Mouse (Mus musculus) stomach, embryonic 14.5 days (tissue): ENCODE data around the gene Cryba4. TPM values are rescaled to one million over a fixed set of nuclear protein-coding genes. Genes with fewer than 3 reads are reported as not detected.

Source experiments
- ATAC-seq: fragments of 200-750 bp; cut with Nextera tagmentation; 2 replicates; pipeline ENCODE4 v1.8.0; 2017; ENCODE audit warnings: low read depth, moderate TSS enrichment; ENCODE audit not compliant: insufficient number of reproducible peaks, insufficient read depth, low FRiP score
- H3K27ac ChIP-seq: fragments of 300-500 bp; sonication (generic); 2 replicates; pipeline ENCODE4 v1.5.1; 2014; ENCODE audit warnings: mild to moderate bottlenecking, low read length, moderate library complexity, mixed read lengths
- H3K27me3 ChIP-seq: fragments of 300-500 bp; sonication (generic); 2 replicates; pipeline ENCODE4 v1.6.1; 2014; ENCODE audit warnings: low read length, control low read depth, mixed read lengths; ENCODE audit not compliant: control insufficient read depth, insufficient read depth
- H3K36me3 ChIP-seq: fragments of 300-500 bp; sonication (generic); 2 replicates; pipeline ENCODE4 v1.6.1; 2014; ENCODE audit warnings: mild to moderate bottlenecking, control low read depth, low read length, moderate library complexity, mixed read lengths; ENCODE audit not compliant: control insufficient read depth, insufficient read depth
- H3K4me1 ChIP-seq: fragments of 300-500 bp; sonication (generic); 2 replicates; pipeline ENCODE4 v1.6.1; 2014; ENCODE audit warnings: low read length, control low read depth, mixed read lengths; ENCODE audit not compliant: control insufficient read depth, insufficient read depth
- H3K4me2 ChIP-seq: fragments of 300-500 bp; sonication (generic); replicated peaks from 2 replicates; pipeline ENCODE4 v1.6.1; 2014; ENCODE audit warnings: low read depth, low read length, control low read depth
- H3K4me3 ChIP-seq: fragments of 300-500 bp; sonication (generic); 2 replicates; pipeline ENCODE4 v1.5.1; 2014; ENCODE audit warnings: low read depth, low read length, control low read depth
- H3K9ac ChIP-seq: fragments of 300-500 bp; sonication (generic); replicated peaks from 2 replicates; pipeline ENCODE4 v1.6.1; 2014; ENCODE audit warnings: low read depth, mild to moderate bottlenecking, control low read depth, low read length, moderate library complexity, mixed read lengths
- H3K9me3 ChIP-seq: fragments of 300-500 bp; sonication (generic); 2 replicates; pipeline ENCODE4 v1.6.1; 2016; ENCODE audit warnings: low read depth, low read length, control low read depth; ENCODE audit not compliant: control insufficient read depth
- WGBS: fragments of 180-500 bp; shearing (Covaris S2); extraction: QIAGEN DNeasy Blood & Tissue Kit; methylation state at CpG from one replicate; pipeline ENCODE4 v1.1.7; 2014; 5-methylcytosine and 5-hydroxymethylcytosine counted together
- polyA plus RNA-seq: library from polyadenylated mRNA; unstranded; fragments of >200 nt; fragmentation: Nextera tagmentation; extraction: Ambion mirVana; gene quantifications from 2 replicates; pipeline ENCODE4 v1.2.1, GENCODE M21; 2014

Cryba4 gene
- polyA plus RNA-seq, 1 experiment from 2014 or later: 2.6 TPM

DNA sequence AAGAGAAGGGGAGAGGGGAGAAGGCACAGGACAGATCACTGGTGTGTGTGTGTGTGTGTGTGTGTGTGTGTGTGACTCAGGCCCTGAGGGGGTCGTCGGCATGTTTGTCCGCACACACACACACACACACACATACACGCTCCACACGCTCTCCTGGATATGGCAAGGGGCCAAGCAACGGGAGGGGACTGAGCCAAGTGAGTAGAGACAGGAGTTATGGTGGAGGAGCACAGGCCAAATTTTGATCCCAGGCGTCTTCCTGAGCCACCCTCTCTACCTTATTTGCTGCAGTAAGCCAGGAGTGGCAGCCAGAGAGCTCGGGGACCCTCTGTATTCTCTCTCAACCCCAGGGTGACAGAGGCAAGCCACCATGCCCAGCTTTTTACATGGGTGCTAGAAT, 36.9 kb upstream of the Cryba4 start:
- no peak overlapping the region for H3K9ac ChIP-seq
- no peaks in the 10 kb centered on the region for H3K36me3 ChIP-seq
- 42% methylated on average over 8 of the region's 8 CpGs for WGBS
- no peak for ATAC-seq
- no peaks in the 10 kb centered on the region for H3K9me3 ChIP-seq
- peaks cover 7% of the 10 kb centered on the region for H3K4me1 ChIP-seq
- H3K4me3 ChIP-seq: no peak overlapping the region
- no peaks in the 10 kb centered on the region for H3K27me3 ChIP-seq
- no peak overlapping the region for H3K4me2 ChIP-seq
- H3K27ac ChIP-seq: no peak overlapping the region

DNA sequence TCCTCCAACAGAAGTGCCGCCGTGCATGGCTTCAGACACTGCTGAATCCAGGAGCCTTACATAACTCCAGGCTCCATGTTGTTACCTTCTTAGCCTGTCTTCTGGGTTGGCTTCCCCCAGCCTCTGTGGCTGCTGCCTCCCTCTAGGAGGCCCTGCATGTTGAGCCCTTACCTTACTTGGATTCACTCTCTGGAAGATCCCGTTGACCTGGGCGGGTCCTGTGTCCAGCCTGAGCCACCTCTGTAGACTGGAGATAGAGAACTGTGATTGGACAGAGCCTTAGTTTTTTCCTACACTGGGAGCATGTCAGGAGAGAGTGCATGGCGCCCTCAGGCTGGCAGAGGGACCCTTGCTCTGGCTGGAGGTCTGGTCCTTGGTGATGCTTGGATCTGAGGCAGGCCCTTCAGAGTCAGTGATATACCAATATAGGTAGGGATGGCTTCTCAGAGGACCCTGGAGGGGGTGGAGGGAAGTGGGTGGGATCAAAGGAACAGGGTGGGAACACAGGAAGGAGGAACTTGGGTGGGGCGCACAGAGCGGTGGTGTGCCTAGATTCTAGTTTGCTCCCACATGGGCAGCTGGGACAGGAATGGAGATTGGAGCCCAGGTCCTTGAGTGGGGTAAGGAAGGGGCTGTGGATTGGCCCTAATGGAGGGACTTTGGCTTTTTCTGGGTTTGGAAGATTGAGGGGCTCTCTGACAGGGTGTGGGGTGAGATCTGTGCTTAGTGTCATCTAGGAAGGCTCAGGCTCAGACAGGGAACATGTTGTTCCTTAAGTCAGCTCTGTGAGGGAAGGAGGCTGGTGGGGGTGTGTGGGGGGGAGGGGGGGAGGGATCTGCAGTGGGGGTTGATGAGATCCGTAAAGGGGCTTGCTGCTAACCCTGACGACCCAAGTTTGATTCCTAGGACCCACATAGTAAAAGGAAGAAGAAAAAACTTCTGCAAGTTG, 36.1 kb upstream of the Cryba4 start:
- no peak for ATAC-seq
- Histone ChIP-seq H3K4me3 (no peak overlapping the region), H3K36me3 (no peaks in the 10 kb centered on the region), H3K9me3 (no peaks in the 10 kb centered on the region), H3K9ac (no peak overlapping the region), H3K4me2 (no peak overlapping the region), H3K27me3 (no peaks in the 10 kb centered on the region), H3K4me1 (peaks cover 7% of the 10 kb centered on the region), H3K27ac (no peak overlapping the region)
- WGBS: 69% methylated on average over 9 of the region's 9 CpGs

DNA sequence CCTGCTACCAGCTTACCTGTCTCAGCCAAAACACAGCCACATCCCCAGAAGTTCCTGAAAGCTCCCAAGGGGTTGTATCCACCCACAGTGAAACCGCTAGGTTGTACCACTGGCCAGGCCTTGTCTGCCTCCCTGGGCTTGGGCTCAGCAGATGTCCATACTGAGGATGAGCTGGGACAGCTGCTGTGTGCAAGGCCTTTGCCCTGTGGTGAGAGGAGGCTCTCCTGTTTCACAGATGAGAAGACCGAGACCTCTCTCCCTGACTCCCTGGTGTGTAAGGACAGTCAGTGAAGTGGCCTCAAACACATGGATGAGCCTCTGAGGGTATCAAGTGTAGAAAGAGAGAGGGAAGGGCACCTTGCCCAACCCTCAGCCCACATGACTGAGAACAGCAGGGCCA, 35.3 kb upstream of the Cryba4 start:
- Histone ChIP-seq H3K36me3 (no peaks in the 10 kb centered on the region), H3K27ac (no peak overlapping the region), H3K4me1 (peaks cover 7% of the 10 kb centered on the region), H3K4me3 (no peak overlapping the region), H3K4me2 (no peak overlapping the region), H3K27me3 (no peaks in the 10 kb centered on the region), H3K9ac (no peak overlapping the region), H3K9me3 (no peaks in the 10 kb centered on the region)
- ATAC-seq: no peak
- 84% methylated on average over 2 of the region's 2 CpGs for WGBS

DNA sequence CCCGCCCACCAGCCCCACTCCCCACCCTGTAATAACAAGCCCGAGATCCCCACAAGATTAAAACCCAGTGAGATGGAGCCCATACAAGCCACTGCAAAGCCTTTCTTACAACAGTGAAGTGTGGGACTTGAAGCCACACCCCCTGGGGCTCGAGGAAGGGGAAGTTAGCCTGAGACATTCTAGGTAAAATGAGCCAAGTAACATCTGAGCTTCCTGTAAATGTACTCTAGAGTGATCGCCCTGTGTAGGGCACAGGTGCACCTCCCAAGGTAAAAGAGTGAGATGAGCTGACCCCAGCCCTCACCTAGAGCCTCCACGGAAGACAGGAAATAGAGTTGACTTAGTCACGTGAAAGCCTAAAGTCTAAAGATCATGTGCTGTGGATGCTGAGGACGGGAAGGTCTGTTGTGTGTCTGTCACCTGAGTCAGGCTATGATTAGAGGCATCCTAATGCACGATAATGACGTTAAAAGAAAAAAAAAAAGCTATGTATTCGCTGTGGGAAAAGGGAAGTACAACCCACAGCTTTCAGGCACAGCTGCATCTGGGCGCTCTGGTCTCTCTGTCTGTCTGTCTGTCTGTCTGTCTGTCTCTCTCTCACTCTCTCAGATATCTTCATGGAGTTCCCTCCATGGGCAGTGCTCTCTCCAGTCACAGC, 34.8 kb upstream of the Cryba4 start:
- H3K27me3 ChIP-seq: no peaks in the 10 kb centered on the region
- no peak overlapping the region for H3K9ac ChIP-seq
- no peaks in the 10 kb centered on the region for H3K36me3 ChIP-seq
- H3K9me3 ChIP-seq: no peaks in the 10 kb centered on the region
- no peak overlapping the region for H3K27ac ChIP-seq
- peaks cover 7% of the 10 kb centered on the region for H3K4me1 ChIP-seq
- H3K4me2 ChIP-seq: no peak overlapping the region
- 72% methylated on average over 11 of the region's 11 CpGs for WGBS
- H3K4me3 ChIP-seq: no peak overlapping the region
- no peak for ATAC-seq

DNA sequence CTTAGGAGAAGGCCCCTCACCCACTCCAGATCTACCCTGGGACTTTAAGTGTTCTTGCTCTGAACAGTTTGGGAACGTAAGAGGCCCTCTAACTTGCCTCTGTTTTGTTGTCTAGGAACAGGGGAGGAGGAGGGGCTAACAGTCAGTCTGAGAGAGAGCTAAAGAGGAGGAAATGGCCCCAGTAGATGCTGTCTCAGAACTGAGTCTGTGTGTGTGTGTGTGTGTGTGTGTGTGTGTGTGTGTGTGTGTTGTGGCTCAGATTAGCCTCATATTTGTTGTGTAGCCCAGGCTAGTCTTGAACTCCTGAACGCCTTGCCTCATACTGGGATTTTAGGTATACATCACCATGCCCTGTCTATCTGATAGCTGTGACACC, 34.3 kb upstream of the Cryba4 start:
- H3K4me3 ChIP-seq: no peak overlapping the region
- H3K27me3 ChIP-seq: no peaks in the 10 kb centered on the region
- no peak overlapping the region for H3K4me2 ChIP-seq
- H3K36me3 ChIP-seq: no peaks in the 10 kb centered on the region
- no peak for ATAC-seq
- WGBS: 69% methylated on average over 2 of the region's 2 CpGs
- H3K9me3 ChIP-seq: no peaks in the 10 kb centered on the region
- peaks cover 7% of the 10 kb centered on the region for H3K4me1 ChIP-seq
- H3K27ac ChIP-seq: no peak overlapping the region
- H3K9ac ChIP-seq: no peak overlapping the region

DNA sequence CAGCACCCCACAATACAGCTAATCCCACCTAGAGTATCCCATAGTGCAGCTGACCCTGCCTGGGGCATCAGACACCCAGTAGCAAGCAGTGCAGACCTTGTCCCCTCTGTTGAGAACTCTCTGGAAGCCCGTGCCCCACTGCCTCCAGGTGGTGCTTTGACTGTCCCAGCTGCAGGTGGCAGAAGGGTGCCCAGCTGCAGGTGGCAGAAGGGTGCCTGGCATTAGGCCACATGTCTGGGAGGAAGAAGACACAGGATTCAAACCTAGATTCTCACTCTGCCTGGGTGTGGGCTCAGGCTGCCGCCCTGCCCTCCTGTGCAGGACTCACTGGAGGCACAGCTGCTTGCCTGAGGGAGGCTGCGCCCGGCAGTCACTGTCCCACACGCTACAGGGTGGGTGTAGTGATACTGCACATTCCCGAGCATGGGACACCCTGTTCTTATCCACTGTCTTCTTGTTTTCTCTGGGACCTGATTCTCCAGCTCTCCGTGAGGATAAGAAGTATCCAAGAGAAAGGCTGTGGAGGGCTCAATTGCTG, 33.3 kb upstream of the Cryba4 start:
- Histone ChIP-seq H3K36me3 (no peaks in the 10 kb centered on the region), H3K27ac (no peak overlapping the region), H3K4me1 (peaks cover 4% of the 10 kb centered on the region), H3K4me3 (no peak overlapping the region), H3K4me2 (no peak overlapping the region), H3K9me3 (no peaks in the 10 kb centered on the region), H3K9ac (no peak overlapping the region), H3K27me3 (no peaks in the 10 kb centered on the region)
- no peak for ATAC-seq
- 94% methylated on average over 7 of the region's 7 CpGs for WGBS

DNA sequence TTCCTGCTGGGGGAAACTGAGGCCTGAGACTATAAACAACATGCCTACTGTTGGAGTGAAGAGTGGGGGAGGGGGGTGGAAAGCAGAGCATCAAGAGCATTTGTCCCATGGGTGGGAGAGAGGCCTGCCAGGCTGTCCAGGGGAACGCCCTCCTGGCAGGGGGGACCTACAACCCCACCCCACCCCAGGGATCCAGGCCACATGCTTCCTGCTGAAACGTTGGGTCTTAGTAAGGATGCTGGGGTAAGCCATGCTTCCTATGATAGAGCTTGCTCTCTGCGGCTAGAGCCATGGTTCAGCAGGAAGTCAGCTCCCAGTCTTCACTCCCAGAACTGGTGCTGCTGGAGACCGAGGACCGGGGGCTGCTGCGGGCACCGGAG, 31.9 kb upstream of the Cryba4 start:
- ATAC-seq: no peak
- no peaks in the 10 kb centered on the region for H3K27me3 ChIP-seq
- no peak overlapping the region for H3K4me2 ChIP-seq
- H3K4me1 ChIP-seq: peaks cover 4% of the 10 kb centered on the region
- H3K4me3 ChIP-seq: no peak overlapping the region
- 65% methylated on average over 7 of the region's 7 CpGs for WGBS
- no peaks in the 10 kb centered on the region for H3K36me3 ChIP-seq
- no peak overlapping the region for H3K27ac ChIP-seq
- no peak overlapping the region for H3K9ac ChIP-seq
- H3K9me3 ChIP-seq: no peaks in the 10 kb centered on the region

DNA sequence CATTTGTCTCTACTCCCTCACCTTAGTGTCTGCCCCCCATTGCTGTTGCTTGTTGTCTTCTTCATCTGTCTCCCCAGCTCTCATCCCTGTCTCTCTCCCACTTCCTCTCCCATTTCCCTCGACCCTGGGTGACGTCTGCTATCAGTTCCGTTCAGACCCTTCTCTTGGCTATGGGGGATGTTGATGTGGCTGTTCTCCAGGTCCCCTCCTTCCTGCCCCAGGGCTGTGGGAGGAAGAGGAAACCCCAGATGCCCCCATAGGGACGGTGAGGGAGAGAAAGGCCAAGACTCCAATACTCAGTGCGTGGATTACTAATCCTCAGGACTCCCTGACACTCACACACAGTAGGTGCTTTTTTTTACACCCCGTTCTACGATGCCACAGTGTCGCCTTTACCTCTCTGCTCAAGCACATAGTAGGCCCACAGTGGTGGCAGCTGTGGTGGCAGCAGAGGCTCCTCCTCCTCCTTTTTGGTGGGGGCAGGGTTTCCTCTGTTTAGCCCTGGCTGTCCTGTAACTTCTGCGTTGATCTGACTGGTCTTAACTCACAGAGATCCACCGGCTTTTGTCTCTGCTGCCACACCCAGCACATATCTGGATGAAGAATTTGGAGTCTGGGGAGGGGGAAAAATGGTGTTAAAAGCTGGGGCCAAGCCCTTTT, 31.4 kb upstream of the Cryba4 start:
- 64% methylated on average over 10 of the region's 10 CpGs for WGBS
- Histone ChIP-seq H3K36me3 (no peaks in the 10 kb centered on the region), H3K27me3 (no peaks in the 10 kb centered on the region), H3K4me1 (peaks cover 4% of the 10 kb centered on the region), H3K9ac (no peak overlapping the region), H3K4me2 (no peak overlapping the region), H3K4me3 (no peak overlapping the region), H3K27ac (no peak overlapping the region), H3K9me3 (no peaks in the 10 kb centered on the region)
- no peak for ATAC-seq
